Mouse (Mus musculus) activated CD4-positive, CD25-positive, alpha-beta regulatory T cell, adult 4 months (primary cell): ENCODE measurements at regions not wholly inside any gene's neighbourhood (a gene's known extent, or its start where the extent isn't known, plus 50 kb on each side); places are given as distances from the start of the nearest gene placed in this dataset.
"Not testable (repeated sequence)": the region's sequence is repeated elsewhere in the genome, so short reads cannot be mapped to it uniquely, and the experiment has no call there.

ENCODE experiments used
- ATAC-seq: one replicate; pipeline ENCODE4 v1.8.0; 2017

DNA sequence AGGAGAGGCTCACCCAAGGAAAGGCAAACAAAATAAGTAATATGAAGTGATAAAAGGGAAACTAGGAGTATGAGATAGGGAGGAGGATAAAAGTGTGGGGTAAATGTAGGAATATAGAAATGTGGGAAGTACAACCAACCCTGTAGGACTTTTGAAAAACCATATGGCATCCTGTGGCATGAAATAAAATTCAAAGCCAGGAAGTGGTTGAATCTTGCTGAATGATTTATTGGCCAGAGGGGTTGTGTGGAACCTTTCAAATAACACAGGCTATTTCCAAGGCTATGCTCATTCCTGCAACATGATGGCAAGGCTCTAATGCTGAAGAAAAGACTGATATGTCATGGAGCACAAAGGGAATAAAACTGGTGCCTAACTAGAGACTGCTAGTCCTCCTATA, 347.9 kb downstream of the Gm11232 start:
- no peak for ATAC-seq

DNA sequence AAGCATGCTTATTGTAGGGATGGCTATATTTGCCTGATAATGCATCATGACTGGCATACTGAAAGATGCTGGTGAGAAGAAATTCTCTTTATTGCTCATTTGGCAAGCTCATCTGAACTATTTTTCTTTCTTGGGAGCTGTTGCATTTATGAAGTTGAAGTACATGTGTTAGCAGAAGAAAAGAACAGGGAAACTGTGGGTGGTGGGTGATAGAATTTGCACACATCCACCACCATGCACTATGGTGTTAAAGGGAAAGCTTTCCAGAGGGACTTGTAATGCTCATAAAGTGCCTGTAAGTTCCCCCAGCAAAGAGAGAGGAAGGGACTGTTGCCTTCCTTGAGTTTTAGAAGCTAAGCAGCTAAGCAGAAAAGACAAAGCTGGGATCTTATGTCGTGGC, 367.3 kb downstream of the Gm11232 start:
- no peak for ATAC-seq

DNA sequence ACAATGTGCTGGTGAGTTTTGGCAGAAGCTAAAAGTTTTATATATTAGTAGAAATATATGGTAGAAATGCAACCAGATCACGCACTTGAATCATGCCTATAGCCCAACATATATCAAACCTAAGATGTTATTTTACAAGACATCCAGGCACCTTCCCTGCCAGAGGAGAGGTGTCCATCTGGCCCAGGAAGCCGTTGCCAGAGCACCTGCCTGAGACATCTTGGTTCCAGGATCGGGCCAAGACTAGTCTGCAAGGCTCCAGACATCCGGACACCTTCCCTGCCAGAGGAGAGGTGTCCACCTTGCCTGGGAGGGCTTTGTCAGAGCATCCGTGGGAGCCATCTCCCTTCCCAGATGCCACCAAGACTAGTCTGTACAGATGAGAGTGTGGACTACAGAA, 388.5 kb downstream of the Gm11232 start:
- ATAC-seq: no peak

DNA sequence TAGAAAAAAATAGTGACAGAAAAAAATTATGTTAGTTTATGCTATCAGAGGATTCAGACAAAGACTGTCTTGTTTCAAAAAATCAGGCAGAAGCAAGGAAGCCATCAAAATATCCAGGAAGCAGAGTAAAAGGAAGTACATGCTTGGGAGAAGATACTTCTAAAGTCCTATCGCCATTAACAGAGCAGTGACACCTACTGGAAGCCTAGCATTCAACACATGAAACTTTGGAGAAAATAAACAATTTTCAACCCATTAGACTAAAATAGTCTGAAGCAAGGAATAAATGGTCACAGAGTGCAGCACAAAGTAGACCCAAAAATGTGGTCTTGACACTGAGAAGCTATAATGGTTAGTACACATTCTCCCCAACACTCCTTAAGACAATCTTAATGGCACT, 394.0 kb downstream of the Gm11232 start:
- ATAC-seq: no peak

DNA sequence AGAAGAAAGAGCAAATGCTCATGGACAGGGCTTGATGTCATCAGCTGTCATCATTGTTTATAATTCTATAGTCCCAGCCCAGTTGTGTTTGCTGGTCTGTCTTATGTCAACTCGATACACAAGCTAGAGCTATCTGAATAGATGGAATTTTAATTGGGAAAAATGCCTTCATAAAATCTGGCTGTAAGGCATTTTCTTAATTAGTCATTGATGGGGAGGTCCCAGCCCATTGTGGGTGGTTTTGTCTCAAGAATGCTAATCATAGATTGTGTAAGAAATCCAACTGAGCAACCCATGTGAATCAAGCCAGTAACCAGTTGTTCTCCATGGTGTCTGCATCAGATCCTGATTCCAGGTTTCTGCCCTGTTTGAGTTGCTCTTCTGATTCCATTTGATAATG, 400.1 kb downstream of the Gm11232 start:
- ATAC-seq: no peak

DNA sequence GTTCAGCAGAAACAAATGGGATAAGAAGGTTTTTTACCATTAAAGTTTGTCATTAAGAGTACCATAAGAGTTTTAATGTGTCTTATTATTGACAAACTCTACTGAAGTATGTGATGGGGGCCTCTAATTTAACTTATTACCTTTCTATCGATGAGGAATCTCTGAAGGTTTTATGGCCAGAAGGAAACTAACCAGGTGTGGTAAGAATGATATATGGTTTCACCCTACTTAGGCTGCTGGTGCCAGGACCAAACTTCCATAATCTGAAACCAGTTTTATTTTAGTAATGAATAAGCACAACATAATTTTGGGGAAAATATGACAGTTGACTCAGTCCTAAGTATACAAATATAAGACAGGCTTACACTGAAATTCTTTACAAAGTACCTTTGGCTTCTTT, 401.1 kb downstream of the Gm11232 start:
- no peak for ATAC-seq

DNA sequence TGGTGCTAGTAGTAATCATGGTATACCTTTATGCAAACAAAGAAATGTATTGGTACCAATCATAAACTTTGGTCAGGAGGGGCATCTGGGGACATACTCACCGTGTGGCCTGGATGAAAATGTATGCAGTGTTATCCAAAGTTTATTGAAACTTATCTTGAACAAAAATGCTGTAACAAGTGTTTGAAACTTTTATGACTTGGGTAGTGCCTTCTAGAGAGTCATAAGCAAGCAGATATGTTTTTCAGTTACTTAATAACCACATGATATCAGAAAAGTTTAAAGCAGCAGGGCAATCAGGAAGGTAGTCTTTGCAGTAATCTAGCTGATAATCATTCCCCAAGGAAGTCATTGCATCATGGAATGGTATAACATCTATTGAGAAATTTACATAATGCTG, 401.5 kb downstream of the Gm11232 start:
- ATAC-seq: no peak

DNA sequence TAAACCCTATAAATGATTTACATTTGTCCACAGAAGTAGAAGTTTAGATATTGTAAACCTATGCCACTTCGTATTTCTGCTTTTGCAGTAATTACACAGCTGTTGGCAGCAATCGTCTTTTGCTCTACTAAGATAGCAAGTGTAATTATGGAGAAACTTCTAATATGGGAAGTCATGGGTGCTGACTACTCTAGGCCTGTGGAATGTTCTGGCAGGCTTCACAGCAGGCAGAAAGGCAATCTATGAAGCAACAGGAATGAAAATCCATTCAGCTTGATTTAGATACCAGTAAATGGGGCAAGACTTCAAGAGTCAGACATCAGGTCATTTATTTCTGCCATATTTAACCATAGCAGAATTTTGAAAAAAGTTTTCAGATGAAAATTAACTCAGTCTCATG, 405.9 kb downstream of the Gm11232 start:
- no peak for ATAC-seq

DNA sequence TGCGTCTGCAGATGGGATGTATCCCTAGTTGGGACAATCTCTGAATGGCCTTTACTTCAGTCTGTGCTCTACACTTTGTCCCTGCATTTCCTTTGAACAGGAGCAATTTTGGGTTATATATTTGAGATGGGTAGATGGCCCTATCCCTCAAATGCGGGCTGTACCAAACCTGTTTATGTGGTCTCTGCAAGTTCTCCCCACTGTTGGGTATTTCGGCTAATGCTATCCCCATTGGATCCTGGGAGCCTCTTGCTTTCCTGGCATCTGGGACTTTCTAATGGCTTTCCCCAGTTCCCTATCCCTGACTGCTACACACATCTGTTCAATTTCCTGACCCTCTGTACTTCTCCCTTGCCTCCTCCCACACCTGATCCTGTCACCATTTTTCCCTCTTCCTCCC, 414.7 kb downstream of the Gm11232 start:
- no peak for ATAC-seq

DNA sequence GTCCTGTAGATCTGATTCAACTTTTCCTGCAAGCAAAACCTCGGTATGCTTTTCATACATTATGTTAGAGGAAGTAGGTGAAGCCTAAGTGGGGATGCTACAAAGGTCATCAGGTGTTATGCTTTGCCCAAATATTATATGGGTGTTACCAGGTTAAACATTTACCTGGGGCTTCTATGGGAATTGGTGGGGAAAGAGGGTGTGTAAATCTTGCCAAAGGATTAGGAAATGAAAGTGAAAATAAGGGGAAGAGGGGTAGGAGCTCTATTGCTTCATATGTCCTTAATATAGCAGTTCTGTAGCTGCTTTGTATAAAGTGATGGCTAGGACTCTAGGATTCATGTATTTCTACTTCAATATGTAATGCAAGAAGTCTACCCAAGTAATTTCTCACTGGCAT, 419.2 kb downstream of the Gm11232 start:
- ATAC-seq: no peak

DNA sequence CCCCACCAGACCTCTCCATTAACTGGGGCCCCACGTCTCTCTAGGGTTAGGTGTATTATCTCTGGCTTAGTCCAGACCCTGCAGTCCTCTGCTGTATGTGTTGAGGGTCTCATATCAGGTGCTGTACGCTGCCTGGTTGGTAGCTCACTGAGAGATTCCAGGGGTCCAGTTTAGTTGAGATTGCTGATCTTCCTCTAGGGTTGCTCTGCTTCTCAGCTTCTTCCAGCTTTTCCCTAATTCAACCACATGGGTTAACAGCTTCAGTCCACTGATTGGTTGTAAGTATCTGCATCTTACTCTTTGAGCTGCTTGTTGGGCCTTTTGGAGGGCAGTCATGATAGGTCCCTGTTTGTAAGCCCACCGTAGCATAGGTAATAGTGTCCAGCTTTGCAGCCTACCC, 425.1 kb downstream of the Gm11232 start:
- no peak for ATAC-seq

DNA sequence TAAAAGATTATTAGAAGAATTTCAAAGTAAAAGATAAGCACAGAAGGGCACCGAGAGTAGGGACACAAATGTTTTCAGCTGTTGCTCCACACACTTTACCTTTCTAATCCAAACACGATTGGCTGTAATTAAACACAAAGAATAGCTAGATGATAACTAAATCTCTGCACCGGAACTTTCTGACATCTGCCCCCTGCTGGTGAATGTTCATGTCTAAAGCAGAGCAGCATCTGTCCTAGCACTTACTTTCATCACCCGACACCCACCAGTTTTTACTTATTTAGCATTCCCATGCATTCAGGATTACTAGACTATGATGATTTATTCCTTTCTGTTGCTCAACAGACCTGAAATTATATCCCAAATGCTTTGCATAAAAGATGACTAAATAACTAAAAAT, 425.7 kb downstream of the Gm11232 start:
- ATAC-seq: no peak

DNA sequence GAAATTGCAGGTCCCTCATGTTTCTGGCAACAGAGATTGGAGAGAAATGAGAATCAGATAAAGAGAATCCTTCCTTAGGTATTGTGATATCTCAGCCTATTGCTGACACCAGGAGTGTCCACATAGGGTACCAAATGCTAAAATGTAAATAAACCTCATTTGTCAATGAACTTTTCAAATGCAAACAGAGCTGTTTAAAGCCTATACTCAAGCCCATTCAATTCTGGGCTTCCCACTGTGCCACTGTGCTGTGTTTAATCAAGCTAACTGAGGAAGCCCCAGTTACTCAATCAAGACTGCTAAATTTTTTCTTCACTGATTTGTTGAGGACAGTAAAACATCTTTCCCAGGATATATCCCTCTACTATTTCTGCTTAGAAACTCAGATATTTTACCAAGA, 441.2 kb downstream of the Gm11232 start:
- ATAC-seq: no peak

DNA sequence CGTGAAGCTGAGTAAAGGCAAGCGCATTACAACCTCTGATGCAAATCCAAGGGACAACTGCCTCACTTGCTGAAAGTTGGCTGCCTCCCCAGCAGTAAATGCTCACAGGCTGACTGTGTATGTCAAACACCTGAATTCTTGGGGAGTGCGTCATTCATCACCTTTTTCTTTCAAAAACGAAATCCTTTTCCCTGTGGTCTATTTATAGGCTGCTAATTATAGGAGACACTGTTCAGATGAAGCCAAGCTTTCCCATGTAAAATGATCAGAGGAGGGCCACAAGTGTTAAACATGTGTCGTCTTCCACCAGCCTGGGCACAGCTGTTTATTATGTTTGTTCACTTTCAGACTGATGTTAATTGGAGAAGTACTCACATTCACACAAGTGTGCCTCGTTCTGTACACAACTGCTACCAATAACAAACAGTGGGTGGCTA, 450.6 kb downstream of the Gm11232 start:
- no peak for ATAC-seq

DNA sequence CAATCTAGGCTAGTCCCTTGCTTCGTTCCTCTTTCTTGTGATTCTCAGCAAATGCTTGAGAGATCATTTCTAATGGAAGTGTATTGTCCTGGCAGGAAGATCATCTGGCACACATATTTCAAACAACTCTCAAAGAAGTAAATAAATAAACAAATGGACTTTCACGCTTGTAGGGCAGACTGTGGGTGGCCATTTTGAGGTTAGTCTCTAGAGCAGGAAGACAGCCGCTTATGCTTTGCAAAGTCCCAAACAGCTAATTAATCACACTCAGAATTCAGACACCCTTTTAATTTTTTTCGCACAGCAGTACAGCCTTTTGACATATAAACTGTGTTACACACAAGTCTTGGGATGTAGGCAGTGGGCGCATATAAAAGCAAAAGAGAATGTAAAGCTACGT, 451.1 kb downstream of the Gm11232 start:
- no peak for ATAC-seq

DNA sequence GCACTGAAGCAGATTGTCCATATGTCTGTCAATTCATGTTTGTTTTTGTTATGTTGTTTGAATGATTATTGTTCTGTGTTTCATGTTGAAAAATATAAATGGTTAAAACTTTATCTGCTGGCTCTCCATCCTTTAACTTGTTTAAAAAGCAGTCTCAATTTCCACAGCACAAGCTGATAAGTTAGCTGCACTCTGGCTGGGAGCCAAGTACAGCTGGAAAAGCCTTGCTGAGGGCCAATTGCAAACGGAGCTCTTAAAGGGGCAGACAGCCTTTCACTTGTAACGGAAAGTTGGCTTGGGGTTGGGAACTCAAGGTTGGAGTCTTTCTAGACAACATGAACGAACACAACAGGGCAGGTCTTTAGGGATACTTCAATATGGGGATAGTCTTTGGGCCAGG, 462.0 kb downstream of the Gm11232 start:
- not testable (repeated sequence) for ATAC-seq

DNA sequence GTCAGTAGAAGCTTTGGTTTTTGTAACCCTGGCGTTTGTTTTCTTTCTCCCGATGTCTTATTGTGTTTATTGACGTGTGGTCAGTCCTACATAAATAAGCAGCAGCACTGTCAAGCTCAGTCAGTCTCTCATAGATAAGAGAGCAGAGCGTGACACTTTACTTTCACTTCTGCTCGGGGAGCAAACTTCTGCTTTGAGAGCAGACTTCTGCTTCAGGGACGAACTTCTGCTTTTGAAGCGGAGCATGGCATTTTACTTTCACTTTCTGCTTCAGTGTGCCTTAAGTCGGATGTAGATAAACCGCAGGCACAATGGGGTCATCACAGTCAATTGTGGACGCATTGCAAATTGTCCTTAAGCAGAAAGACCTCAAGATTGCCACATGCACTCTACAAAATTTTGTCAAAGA, 466.0 kb downstream of the Gm11232 start:
- ATAC-seq: peak; percentile 85

DNA sequence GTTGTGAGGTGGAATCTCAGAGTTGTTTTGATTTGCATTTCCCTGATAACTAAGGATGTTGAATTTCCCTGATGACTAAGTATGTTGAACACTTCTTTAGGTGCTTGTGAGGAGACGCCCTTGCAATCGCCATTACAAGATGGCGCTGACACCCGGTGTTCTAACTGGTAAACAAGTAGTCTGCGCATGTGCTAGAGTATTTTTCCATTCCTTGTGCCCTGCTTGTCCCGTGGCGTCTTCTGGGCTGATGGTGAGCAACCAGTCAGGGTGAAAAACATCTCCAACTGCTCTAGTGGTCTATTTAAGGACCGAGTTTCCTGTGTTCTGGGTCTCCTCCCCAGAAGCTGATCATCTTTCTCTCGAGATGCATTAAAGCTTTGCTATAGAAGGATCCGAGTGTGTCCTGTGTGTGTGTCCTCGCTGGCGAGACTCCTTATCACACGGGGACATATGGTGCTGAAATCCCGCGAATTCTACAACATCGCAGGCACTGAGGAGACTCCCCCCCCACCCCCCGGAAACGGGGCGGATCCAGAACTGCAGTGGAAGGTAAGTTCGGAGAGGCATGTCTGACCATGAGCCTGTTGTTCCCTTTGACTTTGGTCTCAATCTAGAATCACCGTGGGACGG, 466.5 kb downstream of the Gm11232 start:
- ATAC-seq: peak; percentile 84

DNA sequence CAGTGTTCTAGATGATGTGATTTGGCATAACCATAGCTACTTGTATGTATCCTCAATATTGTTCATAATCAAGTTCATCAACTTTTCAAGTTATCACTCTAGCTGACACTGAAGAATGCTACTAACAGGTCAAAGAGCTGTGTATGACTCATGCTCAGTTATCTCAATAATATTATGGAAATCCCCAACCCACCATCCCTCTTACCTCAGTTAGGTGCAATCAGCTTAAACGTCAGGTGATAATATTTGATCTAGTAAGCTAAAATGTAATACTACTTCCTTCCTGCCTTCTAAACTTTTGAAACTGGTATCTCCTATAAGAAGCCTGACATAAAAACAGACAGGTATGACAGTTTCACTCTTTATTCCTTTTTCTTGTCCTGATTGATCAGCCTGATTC, 474.6 kb downstream of the Gm11232 start:
- ATAC-seq: peak; percentile 54

DNA sequence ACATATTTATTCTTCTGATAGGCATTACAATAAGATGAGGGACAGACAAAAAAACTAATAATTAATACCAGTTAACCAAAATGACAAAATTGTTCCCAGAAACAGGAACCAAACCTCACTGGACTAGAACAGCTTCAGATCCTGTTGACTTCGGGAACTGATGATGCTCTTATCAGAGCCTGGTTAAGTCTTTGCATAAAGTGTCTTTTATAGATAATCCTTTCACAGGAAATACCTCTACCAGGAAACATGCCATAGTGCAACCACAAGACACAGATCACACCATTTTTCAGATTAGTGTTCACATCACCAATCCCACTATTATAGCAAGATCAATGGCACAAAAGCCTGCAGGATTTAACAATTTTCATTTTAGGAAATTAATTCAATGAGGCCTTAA, 478.1 kb downstream of the Gm11232 start:
- ATAC-seq: no peak

DNA sequence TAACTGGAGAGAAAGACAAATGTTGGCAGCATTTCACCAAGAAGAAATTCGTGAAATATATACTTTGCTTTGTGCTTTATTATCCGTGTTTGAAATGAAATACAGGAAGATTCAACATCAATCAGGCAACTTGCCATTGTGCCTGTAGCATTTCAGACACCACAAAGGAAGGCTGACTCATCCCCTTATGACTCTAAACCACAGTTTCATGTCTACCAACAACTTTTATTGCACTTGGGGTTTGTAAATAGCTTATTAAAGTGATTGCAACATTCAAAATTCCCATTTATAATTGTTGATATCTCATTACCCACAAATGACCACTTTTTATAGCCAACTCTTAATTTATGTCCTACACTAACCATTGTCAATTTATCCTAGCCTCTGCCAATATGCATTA, 497.9 kb downstream of the Gm11232 start:
- ATAC-seq: no peak

DNA sequence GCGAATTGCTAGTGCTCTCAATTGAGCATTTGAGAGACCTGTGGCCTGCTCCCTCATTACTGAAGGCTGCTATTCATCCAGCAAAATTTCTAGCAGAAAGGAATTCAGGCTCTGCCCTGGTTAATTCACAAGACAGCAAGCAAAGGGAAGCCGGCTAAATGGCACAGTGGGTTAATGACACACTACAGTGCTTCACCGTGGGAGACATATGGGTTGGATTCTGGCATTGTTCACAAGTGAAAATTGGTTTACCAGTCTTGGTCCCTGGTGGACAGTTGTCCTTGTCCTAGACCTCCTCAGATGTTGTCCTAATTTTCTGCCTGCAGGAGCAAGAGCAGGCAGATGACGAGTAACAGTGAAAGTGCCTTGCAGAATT, 527.3 kb downstream of the Gm11232 start:
- no peak for ATAC-seq

DNA sequence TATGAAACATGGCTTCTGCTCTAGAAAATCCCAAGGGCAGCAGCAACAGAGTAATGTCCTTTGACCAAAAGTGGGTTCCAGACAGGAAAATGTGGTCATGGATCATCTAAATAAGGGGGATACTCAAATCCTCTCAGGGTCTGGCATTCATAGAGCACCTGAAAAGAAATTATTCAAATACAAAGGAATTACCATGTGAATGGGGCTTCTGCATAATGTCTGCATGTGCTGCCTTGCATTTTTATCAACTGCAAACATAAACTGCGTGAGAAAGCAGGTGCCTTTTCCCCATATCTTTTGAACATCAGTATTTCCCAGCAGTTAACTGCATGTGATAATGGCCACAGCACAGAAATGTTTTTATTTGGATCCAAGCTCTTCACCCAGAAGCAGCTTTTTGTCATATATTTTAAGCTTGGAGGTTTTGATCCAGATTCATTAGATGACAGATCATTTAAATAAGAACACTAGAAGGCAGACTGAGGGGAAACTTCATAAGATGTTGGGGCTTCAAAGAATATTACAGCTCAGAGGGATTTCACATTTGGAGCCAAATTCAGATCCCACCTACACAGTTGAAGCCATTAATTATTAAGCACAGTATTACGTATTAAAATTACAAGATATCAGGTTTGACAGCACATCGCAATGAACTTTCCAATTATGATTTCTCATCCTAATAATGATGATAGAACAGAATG, 527.8 kb downstream of the Gm11232 start:
- ATAC-seq: no peak

DNA sequence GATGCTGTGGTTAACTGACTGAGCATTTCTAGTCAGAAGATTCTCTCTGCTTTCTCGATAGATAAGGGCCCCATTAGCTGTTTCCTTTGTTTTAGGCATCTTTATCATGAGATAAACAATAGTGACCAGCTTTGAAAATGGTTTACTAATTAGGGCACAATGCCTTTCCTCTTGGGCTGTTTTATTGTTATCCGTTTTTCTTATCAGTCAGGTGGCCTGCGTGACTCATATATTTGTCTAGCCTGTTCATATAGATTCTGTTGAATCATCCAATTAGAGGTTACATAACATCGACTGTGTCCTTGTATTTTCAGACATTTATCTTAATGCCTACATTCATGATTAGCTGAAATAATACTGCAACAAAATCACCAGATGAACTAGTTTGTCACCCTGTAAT, 531.1 kb downstream of the Gm11232 start:
- no peak for ATAC-seq

DNA sequence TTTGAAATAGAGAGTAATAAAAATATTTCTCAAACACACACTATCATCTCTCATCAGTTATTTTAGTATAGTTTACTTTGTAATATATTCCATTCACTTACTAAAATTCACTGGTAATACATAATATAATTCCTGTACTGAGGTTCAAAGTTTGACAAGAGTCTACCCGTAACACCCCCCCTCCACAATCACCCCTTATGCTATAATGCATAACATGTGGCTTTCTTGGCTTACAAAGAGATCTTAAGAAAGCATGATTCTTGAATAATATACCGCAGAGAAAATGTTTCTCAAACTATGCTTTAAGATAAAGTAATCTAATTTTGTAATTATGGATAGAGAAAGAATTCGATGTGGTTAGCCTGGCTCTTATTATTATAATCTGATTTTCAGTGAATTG, 539.7 kb downstream of the Gm11232 start:
- ATAC-seq: no peak
